Mouse (Mus musculus): Measurements from ENCODE around the gene Plaa.

- TF ChIP-seq POLR2A (IDR thresholded peaks at IDR 0.05; ENCODE audit: insufficient read depth, low read length) (no peak), CTCF (IDR thresholded peaks at IDR 0.05; ENCODE audit: low read depth, low read length) (no peak)
Observed at GRCm38 (mm10) chr4:94603031-94603629, at the start of gene Plaa.

Data from ES-Bruce4 (cell line).